Mouse (Mus musculus) bone marrow macrophage, adult 2 months (primary cell): ENCODE data around the gene Pcdh7.

Experiments used
- CTCF ChIP-seq: IDR thresholded peaks from 2 replicates; pipeline ENCODE4 v1.5.1; 2012; ENCODE audit warnings: low read depth, mild to moderate bottlenecking, low read length, moderate library complexity
- POLR2A ChIP-seq: IDR thresholded peaks from 2 replicates; pipeline ENCODE4 v1.6.1; 2012; ENCODE audit warnings: mild to moderate bottlenecking, low read depth, low read length, borderline replicate concordance

GRCm38 (mm10) chr5:57931331-57931730 lies 213.6 kb downstream of the Pcdh7 start:
- TF ChIP-seq CTCF: no peak
- no peak for TF ChIP-seq POLR2A
